In the genomic region with DNA sequence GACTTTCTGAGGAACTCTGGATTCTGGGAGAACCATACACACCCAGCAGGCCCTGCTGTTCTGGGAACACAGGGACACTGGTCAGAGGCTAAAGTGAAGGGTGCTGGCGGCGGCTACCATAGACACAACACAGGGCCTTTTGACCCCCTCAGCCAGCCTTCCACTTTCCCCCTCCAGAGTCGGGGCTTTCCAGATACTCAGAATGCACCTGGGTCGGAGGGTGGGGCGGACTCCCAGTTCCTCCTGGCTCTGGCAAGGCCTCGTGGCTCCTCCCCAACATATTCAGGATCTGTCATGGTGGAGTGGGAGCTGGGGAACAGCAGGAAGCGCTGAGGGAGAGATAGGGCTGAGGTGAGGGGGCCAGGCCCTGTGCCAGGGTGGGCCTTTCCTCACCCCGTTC, we compare ENCODE assay signal across 15 mouse cellular contexts.
"Had no signal": no experiment of that assay in that cellular context is flagged by ENCODE, and none has a peak within 500 bp of the region (broad histone marks: within the 10 kb centered on the region; RNA-seq: fewer than 3 reads in every experiment).

No protein-coding gene starts in this region.

- H3K9me3 ChIP-seq: intestine, embryonic 15.5 days; kidney, embryonic 15.5 days; limb, embryonic 13.5 days; midbrain, embryonic 13.5 days; neural tube, embryonic 13.5 days had no signal

- H3K9ac ChIP-seq: intestine, embryonic 15.5 days; kidney, embryonic 15.5 days; limb, embryonic 13.5 days; liver, embryonic 14.5 days; lung, embryonic 14.5 days; midbrain, embryonic 13.5 days had no signal

- H3K4me1 ChIP-seq: intestine, embryonic 15.5 days; limb, embryonic 13.5 days had no signal

- H3K36me3 ChIP-seq: intestine, embryonic 15.5 days; kidney, embryonic 15.5 days; limb, embryonic 13.5 days; midbrain, embryonic 13.5 days; neural tube, embryonic 13.5 days had no signal

- H3K4me2 ChIP-seq: intestine, embryonic 15.5 days; kidney, embryonic 15.5 days; limb, embryonic 13.5 days; lung, embryonic 14.5 days; midbrain, embryonic 13.5 days; neural tube, embryonic 13.5 days had no signal

- H3K4me3 ChIP-seq: intestine, embryonic 15.5 days; kidney, embryonic 15.5 days; limb, embryonic 13.5 days; midbrain, embryonic 13.5 days; myocyte; neural tube, embryonic 13.5 days had no signal

- ATAC-seq: intestine, embryonic 15.5 days; midbrain, embryonic 13.5 days had no signal

- H3K27ac ChIP-seq: intestine, embryonic 15.5 days; kidney, embryonic 15.5 days; limb, embryonic 13.5 days; liver, embryonic 14.5 days; midbrain, embryonic 13.5 days; neural tube, embryonic 13.5 days had no signal

- H3K27me3 ChIP-seq: neural tube, embryonic 13.5 days had no signal

- DNase-seq: kidney, adult 2 months; kidney, postnatal 14 days; left cerebral cortex, postnatal 4 days; lung, embryonic 14.5 days; lung, postnatal 10 days; lung, postnatal 4 days; right cerebral cortex, postnatal 14 days; thymus, adult 18-20 months had no signal
